Mouse (Mus musculus): Measurements from ENCODE around the gene Alad. TPM values are rescaled to one million over a fixed set of nuclear protein-coding genes. Genes with fewer than 3 reads are reported as not detected.

Gene Alad
- polyA plus RNA-seq, 1 experiment from 2014 or later: 113 TPM

GRCm38 (mm10) chr4:62519122-62519848 is 433 bp downstream of the Alad start:
- under 1% methylated on average over 26 of the region's 26 CpGs for WGBS
- ATAC-seq (ENCODE audit: low FRiP score, low TSS enrichment): peak; percentile 72
- Histone ChIP-seq H3K27me3 (ENCODE audit: insufficient read depth, low read length) (no peaks in the 10 kb centered on the region), H3K36me3 (ENCODE audit: insufficient read depth, low read length) (peaks cover 5% of the 10 kb centered on the region; the same call in 1 of the 2 replicates), H3K4me3 (ENCODE audit: low read length) (peak overlapping the region; percentile 74), H3K9me3 (ENCODE audit: low read length) (no peaks in the 10 kb centered on the region), H3K9ac (replicated peaks; ENCODE audit: low read length) (peak overlapping the region; percentile 75), H3K27ac (ENCODE audit: low read length) (peak overlapping the region; percentile 89), H3K4me1 (ENCODE audit: insufficient read depth, low read length) (peaks cover 51% of the 10 kb centered on the region), H3K4me2 (replicated peaks; ENCODE audit: low read depth, low read length) (peak overlapping the region; percentile 72)

GRCm38 (mm10) chr4:62518416-62519121 is 1.1 kb downstream of the Alad start:
- peak; percentile 18 for ATAC-seq (ENCODE audit: low FRiP score, low TSS enrichment)

GRCm38 (mm10) chr4:62517538-62518415 is 1.9 kb downstream of the Alad start:
- H3K9me3 ChIP-seq (ENCODE audit: low read length): no peaks in the 10 kb centered on the region
- WGBS: 59% methylated on average over 10 of the region's 10 CpGs
- no peaks in the 10 kb centered on the region for H3K27me3 ChIP-seq (ENCODE audit: insufficient read depth, low read length)
- H3K27ac ChIP-seq (ENCODE audit: low read length): peak overlapping the region; percentile 89
- peak overlapping the region; percentile 75 for H3K9ac ChIP-seq (replicated peaks; ENCODE audit: low read length)
- ATAC-seq (ENCODE audit: low FRiP score, low TSS enrichment): no peak
- peak overlapping the region; percentile 72 for H3K4me2 ChIP-seq (replicated peaks; ENCODE audit: low read depth, low read length)
- peaks cover 13% of the 10 kb centered on the region for H3K36me3 ChIP-seq (ENCODE audit: insufficient read depth, low read length)
- H3K4me1 ChIP-seq (ENCODE audit: insufficient read depth, low read length): peaks cover 46% of the 10 kb centered on the region
- H3K4me3 ChIP-seq (ENCODE audit: low read length): peak overlapping the region; percentile 74

More at GRCm38 (mm10) chr4:62518416-62519121, 1.1 kb downstream of the Alad start:
- H3K27me3 ChIP-seq (ENCODE audit: insufficient read depth, low read length): no peaks in the 10 kb centered on the region
- peaks cover 46% of the 10 kb centered on the region for H3K4me1 ChIP-seq (ENCODE audit: insufficient read depth, low read length)
- peak overlapping the region; percentile 74 for H3K4me3 ChIP-seq (ENCODE audit: low read length)
- whole genome bisulfite sequencing: 25% methylated on average over 13 of the region's 13 CpGs
- H3K9me3 ChIP-seq (ENCODE audit: low read length): no peaks in the 10 kb centered on the region
- H3K4me2 ChIP-seq (replicated peaks; ENCODE audit: low read depth, low read length): peak overlapping the region; percentile 72
- H3K9ac ChIP-seq (replicated peaks; ENCODE audit: low read length): peak overlapping the region; percentile 75
- H3K36me3 ChIP-seq (ENCODE audit: insufficient read depth, low read length): peaks cover 9% of the 10 kb centered on the region; the same call in 1 of the 2 replicates
- H3K27ac ChIP-seq (ENCODE audit: low read length): peak overlapping the region; percentile 89

- no peak overlapping the region for H3K9ac ChIP-seq (replicated peaks; ENCODE audit: low read length)
- no peaks in the 10 kb centered on the region for H3K27me3 ChIP-seq (ENCODE audit: insufficient read depth, low read length)
- no peak for ATAC-seq (ENCODE audit: low FRiP score, low TSS enrichment)
- H3K27ac ChIP-seq (ENCODE audit: low read length): no peak overlapping the region; the same call in 1 of the 2 replicates
- H3K4me3 ChIP-seq (ENCODE audit: low read length): no peak overlapping the region
- H3K4me1 ChIP-seq (ENCODE audit: insufficient read depth, low read length): peaks cover 46% of the 10 kb centered on the region
- WGBS: 91% methylated on average over 8 of the region's 8 CpGs
- H3K36me3 ChIP-seq (ENCODE audit: insufficient read depth, low read length): peaks cover 20% of the 10 kb centered on the region
- no peak overlapping the region for H3K4me2 ChIP-seq (replicated peaks; ENCODE audit: low read depth, low read length)
- H3K9me3 ChIP-seq (ENCODE audit: low read length): no peaks in the 10 kb centered on the region
Measured at GRCm38 (mm10) chr4:62517046-62517445, 2.7 kb downstream of the Alad start.

GRCm38 (mm10) chr4:62516579-62516978 is 3.1 kb downstream of the Alad start:
- no peak for ATAC-seq (ENCODE audit: low FRiP score, low TSS enrichment)
- Histone ChIP-seq H3K27me3 (ENCODE audit: insufficient read depth, low read length) (no peaks in the 10 kb centered on the region), H3K27ac (ENCODE audit: low read length) (peak overlapping the region; percentile 33), H3K36me3 (ENCODE audit: insufficient read depth, low read length) (peaks cover 25% of the 10 kb centered on the region), H3K4me3 (ENCODE audit: low read length) (no peak overlapping the region), H3K9me3 (ENCODE audit: low read length) (no peaks in the 10 kb centered on the region), H3K4me2 (replicated peaks; ENCODE audit: low read depth, low read length) (no peak overlapping the region), H3K9ac (replicated peaks; ENCODE audit: low read length) (no peak overlapping the region), H3K4me1 (ENCODE audit: insufficient read depth, low read length) (peaks cover 46% of the 10 kb centered on the region)
- 70% methylated on average over 1 of the region's 1 CpGs for WGBS

- Histone ChIP-seq H3K4me1 (ENCODE audit: insufficient read depth, low read length) (peaks cover 46% of the 10 kb centered on the region), H3K9ac (replicated peaks; ENCODE audit: low read length) (peak overlapping the region; percentile 19; the same call in 1 of the 2 replicates), H3K27me3 (ENCODE audit: insufficient read depth, low read length) (no peaks in the 10 kb centered on the region), H3K4me2 (replicated peaks; ENCODE audit: low read depth, low read length) (no peak overlapping the region), H3K4me3 (ENCODE audit: low read length) (no peak overlapping the region), H3K36me3 (ENCODE audit: insufficient read depth, low read length) (peaks cover 30% of the 10 kb centered on the region), H3K27ac (ENCODE audit: low read length) (peak overlapping the region; percentile 65; the same call in 1 of the 2 replicates), H3K9me3 (ENCODE audit: low read length) (no peaks in the 10 kb centered on the region)
- ATAC-seq (ENCODE audit: low FRiP score, low TSS enrichment): no peak
- 30% methylated on average over 2 of the region's 2 CpGs for WGBS
Measured at GRCm38 (mm10) chr4:62516079-62516478, 3.6 kb downstream of the Alad start.

- no peak for ATAC-seq (ENCODE audit: low FRiP score, low TSS enrichment)
- Histone ChIP-seq H3K4me3 (ENCODE audit: low read length) (no peak overlapping the region), H3K9me3 (ENCODE audit: low read length) (no peaks in the 10 kb centered on the region), H3K9ac (replicated peaks; ENCODE audit: low read length) (0 out of 2 replicates have a peak overlapping the region, but pooled peaks have one; percentile 19), H3K4me2 (replicated peaks; ENCODE audit: low read depth, low read length) (no peak overlapping the region), H3K27me3 (ENCODE audit: insufficient read depth, low read length) (no peaks in the 10 kb centered on the region), H3K4me1 (ENCODE audit: insufficient read depth, low read length) (peaks cover 45% of the 10 kb centered on the region), H3K36me3 (ENCODE audit: insufficient read depth, low read length) (peaks cover 36% of the 10 kb centered on the region), H3K27ac (ENCODE audit: low read length) (peak overlapping the region; percentile 65; the same call in 1 of the 2 replicates)
- 68% methylated on average over 3 of the region's 3 CpGs for WGBS
Measured at GRCm38 (mm10) chr4:62515490-62515889, 4.2 kb downstream of the Alad start.

- Histone ChIP-seq H3K4me1 (ENCODE audit: insufficient read depth, low read length) (peaks cover 42% of the 10 kb centered on the region), H3K27me3 (ENCODE audit: insufficient read depth, low read length) (no peaks in the 10 kb centered on the region), H3K4me3 (ENCODE audit: low read length) (no peak overlapping the region), H3K27ac (ENCODE audit: low read length) (peak overlapping the region; percentile 65; the same call in 1 of the 2 replicates), H3K4me2 (replicated peaks; ENCODE audit: low read depth, low read length) (no peak overlapping the region), H3K36me3 (ENCODE audit: insufficient read depth, low read length) (peaks cover 40% of the 10 kb centered on the region), H3K9ac (replicated peaks; ENCODE audit: low read length) (no peak overlapping the region), H3K9me3 (ENCODE audit: low read length) (no peaks in the 10 kb centered on the region)
- ATAC-seq (ENCODE audit: low FRiP score, low TSS enrichment): no peak
- 79% methylated on average over 7 of the region's 7 CpGs for WGBS
Measured at GRCm38 (mm10) chr4:62514995-62515394, 4.7 kb downstream of the Alad start.

GRCm38 (mm10) chr4:62513998-62514506 is 5.7 kb downstream of the Alad start:
- no peak overlapping the region for H3K27ac ChIP-seq (ENCODE audit: low read length)
- ATAC-seq (ENCODE audit: low FRiP score, low TSS enrichment): no peak
- H3K4me1 ChIP-seq (ENCODE audit: insufficient read depth, low read length): peaks cover 42% of the 10 kb centered on the region
- WGBS: 61% methylated on average over 11 of the region's 11 CpGs
- H3K4me2 ChIP-seq (replicated peaks; ENCODE audit: low read depth, low read length): no peak overlapping the region
- peaks cover 50% of the 10 kb centered on the region for H3K36me3 ChIP-seq (ENCODE audit: insufficient read depth, low read length)
- no peaks in the 10 kb centered on the region for H3K9me3 ChIP-seq (ENCODE audit: low read length)
- H3K9ac ChIP-seq (replicated peaks; ENCODE audit: low read length): no peak overlapping the region; the same call in 1 of the 2 replicates
- no peak overlapping the region for H3K4me3 ChIP-seq (ENCODE audit: low read length)
- H3K27me3 ChIP-seq (ENCODE audit: insufficient read depth, low read length): no peaks in the 10 kb centered on the region
